Mouse (Mus musculus): Measurements from ENCODE around the gene Aqp5.
A peak's percentile ranks its signal among the peaks of the same experiment; 100 is the strongest.

Gene Aqp5

GRCm38 (mm10) chr15:99596056-99596687 is 5.6 kb downstream of the Aqp5 start:
- DNase-seq (ENCODE audit: low spot score): peak; percentile 67

GRCm38 (mm10) chr15:99596841-99597240 is 6.3 kb downstream of the Aqp5 start:
- no peak for DNase-seq (ENCODE audit: low spot score)

GRCm38 (mm10) chr15:99597596-99597995 is 7.0 kb downstream of the Aqp5 start:
- no peak for DNase-seq (ENCODE audit: low spot score)

- DNase-seq (ENCODE audit: low spot score): no peak
Observed at GRCm38 (mm10) chr15:99599245-99600070, 8.9 kb downstream of the Aqp5 start.

GRCm38 (mm10) chr15:99600986-99601822 is 10.6 kb downstream of the Aqp5 start, which contains the start of gene Aqp6:
Gene Aqp6, plus strand, starts transcription at chr15:99601400.
- DNase-seq (ENCODE audit: low spot score): no peak

GRCm38 (mm10) chr15:99601823-99602120 is 11.2 kb downstream of the Aqp5 start:
- no peak for DNase-seq (ENCODE audit: low spot score)

GRCm38 (mm10) chr15:99602206-99602820 is 11.7 kb downstream of the Aqp5 start:
- no peak for DNase-seq (ENCODE audit: low spot score)

DNA sequence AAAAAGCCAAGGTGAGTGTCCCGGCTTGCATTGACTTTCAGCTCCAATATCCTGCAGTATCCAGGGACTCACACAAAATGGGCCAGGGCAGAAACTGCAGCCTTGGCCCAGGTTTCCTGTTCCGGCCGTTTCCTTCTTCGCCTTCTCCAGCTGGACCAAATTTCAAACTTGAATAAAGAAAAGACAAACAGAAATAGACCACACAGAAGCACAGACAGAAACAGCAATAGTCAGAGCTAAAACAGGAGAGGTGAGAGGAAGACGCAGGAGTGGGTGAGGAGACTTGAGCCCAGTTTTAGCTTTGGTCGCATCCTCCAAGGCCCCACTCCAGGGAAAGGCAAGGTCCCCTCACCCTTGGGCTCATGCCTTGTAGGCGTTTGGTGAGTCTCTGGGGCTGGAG is 12.6 kb downstream of the Aqp5 start:
- DNase-seq (ENCODE audit: low spot score): no peak

GRCm38 (mm10) chr15:99605595-99605994 is 15.0 kb downstream of the Aqp5 start:
- DNase-seq (ENCODE audit: low spot score): no peak

DNA sequence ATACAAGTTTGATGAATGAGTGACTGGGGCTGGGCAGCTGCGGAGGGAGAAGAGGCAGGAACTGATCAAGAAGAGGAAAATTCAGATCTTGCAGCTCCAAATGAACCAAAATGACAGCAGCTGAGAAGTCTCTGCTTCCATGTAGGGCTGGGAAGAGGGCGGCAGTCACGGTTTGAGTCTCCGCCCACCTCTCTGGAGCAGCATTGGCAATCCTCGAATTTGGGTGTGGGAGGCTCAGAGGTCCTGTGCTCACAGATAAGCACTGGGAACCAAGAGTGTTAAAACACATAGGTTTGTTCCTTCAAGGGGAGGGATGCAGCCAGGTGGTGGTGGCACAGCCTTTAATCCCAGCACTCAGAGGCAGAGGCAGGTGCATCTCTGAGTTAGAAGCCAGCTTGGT is 15.9 kb downstream of the Aqp5 start:
- DNase-seq (ENCODE audit: low spot score): no peak

- DNase-seq (ENCODE audit: low spot score): no peak
Observed at GRCm38 (mm10) chr15:99607388-99608113, 17.0 kb downstream of the Aqp5 start.

- no peak for DNase-seq (ENCODE audit: low spot score)
Observed at GRCm38 (mm10) chr15:99608382-99609125, 18.0 kb downstream of the Aqp5 start.

DNA sequence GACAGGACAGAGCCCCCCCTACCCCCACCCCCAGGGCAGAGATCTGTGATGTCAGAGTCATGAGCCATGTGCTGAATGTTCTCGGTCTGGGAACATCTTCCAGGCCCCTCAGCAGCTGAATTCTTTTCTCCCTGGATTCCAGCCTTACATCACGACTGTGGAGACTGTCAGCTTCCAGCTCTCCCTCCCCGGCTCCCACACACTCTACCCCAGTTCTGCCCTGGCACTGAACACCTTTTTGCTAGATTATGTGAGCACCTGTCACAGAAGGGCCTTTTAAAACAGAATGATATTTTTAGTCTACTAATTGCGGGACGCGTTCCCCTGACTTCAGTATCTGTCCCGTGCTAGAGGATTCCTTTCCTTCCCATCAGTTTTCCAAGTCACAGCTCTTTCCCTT is 21.0 kb downstream of the Aqp5 start:
- no peak for DNase-seq (ENCODE audit: low spot score)

DNA sequence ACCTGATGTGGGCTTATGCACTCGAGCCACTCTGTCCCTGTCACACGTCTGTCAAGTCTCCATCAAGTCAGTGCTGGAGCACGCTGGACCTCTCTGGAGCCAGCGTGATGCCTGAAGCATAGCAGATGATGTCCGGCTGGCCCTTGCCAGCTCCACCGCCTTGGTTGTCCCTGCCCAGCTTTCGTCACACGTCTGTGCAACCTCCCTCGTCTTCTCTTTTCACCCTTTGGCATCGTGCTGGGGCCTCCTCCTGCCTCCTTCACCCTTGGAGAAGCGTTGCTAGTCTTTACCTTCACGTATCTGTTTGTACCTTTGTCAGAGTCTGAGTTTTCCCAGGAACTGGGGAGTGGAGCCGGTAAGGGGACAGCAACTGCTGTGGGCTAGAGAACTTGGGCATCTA is 23.7 kb downstream of the Aqp5 start:
- DNase-seq (ENCODE audit: low spot score): no peak

GRCm38 (mm10) chr15:99614753-99615152 is 24.2 kb downstream of the Aqp5 start:
- no peak for DNase-seq (ENCODE audit: low spot score)

DNA sequence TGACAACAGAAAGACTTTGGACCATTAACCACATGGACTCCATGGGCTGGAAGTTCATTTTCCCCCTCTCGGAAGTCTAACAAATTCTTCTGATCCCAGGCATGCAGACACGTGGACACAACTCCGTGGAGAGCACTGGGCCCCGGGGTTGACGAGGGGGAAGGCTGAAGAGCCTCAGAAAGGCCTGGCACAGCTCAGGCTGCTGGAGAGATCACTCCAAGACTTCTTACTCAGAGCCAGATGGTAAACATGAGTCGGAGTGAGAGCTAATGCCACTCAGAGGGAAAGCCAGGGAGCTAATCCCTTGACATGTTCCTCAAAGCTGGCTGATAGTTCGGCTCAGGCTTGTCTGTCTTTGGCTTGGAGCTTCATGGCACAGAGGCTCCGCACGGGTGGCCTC is 24.7 kb downstream of the Aqp5 start:
- no peak for DNase-seq (ENCODE audit: low spot score)

DNA sequence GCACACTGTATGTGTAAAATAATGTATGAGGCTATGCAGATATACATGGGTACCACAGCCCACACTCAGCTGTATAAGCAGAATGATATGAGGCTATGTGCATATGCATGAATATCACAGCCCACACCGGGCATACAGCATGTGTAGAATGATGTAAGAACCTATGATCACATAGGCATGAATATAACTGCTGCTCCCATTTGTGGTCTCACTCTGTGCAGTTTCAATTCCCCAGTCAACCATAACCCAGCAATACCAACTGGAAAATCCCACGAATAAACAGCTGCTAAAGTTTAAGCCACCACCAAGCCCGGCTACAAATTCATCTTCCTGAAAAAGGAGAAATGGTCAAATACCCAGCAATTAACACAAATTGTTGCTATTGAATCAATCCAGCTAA is 28.0 kb downstream of the Aqp5 start:
- DNase-seq (ENCODE audit: low spot score): no peak

- no peak for DNase-seq (ENCODE audit: low spot score)
Observed at GRCm38 (mm10) chr15:99619821-99620220, 29.2 kb downstream of the Aqp5 start.

DNA sequence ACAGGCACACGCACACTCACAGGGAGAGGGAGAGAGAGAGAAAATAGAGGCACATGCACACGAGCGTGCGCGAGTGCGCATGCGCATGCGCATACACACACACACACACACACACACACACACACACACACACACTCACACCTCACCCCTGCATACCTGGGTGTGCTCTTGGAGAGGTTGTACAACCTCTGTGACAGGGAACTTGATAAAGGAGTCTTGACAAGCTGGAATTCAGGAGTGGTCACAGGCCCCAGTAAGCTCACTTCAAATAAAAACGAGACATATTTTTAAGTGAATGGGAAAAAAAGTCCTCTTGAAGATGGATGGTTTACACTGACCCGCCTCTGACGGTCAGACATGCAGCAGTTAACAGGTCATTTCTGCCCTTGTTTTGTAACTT is 31.5 kb downstream of the Aqp5 start:
- DNase-seq (ENCODE audit: low spot score): no peak

GRCm38 (mm10) chr15:99631618-99632017 is 41.0 kb downstream of the Aqp5 start:
- no peak for DNase-seq (ENCODE audit: low spot score)

DNA sequence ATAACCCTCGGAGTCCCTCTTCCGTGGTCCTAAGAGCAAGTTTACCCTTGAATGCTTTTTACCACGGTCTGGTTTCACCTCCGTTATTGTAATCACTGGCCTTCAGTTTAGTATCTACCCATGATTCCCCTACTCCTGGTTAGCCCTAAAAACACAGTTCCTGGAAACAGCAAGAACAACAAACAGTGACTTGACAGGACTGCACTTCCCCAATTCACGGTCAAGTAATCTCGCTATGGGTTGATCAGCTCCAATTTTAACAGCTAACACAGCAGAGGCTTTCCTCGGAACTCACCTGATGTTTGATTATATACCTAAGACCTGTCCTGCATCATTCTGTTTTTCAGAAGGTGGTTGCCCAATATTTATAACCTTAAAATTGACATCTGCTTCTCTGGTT is 44.1 kb downstream of the Aqp5 start:
- DNase-seq (ENCODE audit: low spot score): no peak

Data from ovary, postnatal 10 days (tissue).